Mouse (Mus musculus) kidney, embryonic 15.5 days (tissue): Measurements from ENCODE around the gene Nxpe4. TPM values are rescaled to one million over a fixed set of nuclear protein-coding genes. Genes with fewer than 3 reads are reported as not detected.

Source experiments
- ATAC-seq: fragments of 200-750 bp; cut with Nextera tagmentation; replicated peaks from 2 replicates; pipeline ENCODE4 v1.8.0; 2017; ENCODE audit warnings: moderate TSS enrichment; ENCODE audit not compliant: low FRiP score
- H3K27ac ChIP-seq: fragments of 300-500 bp; sonication (generic); 2 replicates; pipeline ENCODE4 v1.5.1; 2015; ENCODE audit warnings: mild to moderate bottlenecking, inconsistent platforms
- H3K27me3 ChIP-seq: fragments of 300-500 bp; sonication (generic); 2 replicates; pipeline ENCODE4 v1.6.1; 2015; ENCODE audit warnings: inconsistent platforms
- H3K36me3 ChIP-seq: fragments of 300-500 bp; sonication (generic); 2 replicates; pipeline ENCODE4 v1.6.1; 2015; ENCODE audit warnings: inconsistent platforms
- H3K4me1 ChIP-seq: fragments of 300-500 bp; sonication (generic); 2 replicates; pipeline ENCODE4 v1.6.1; 2015; ENCODE audit warnings: inconsistent platforms
- H3K4me2 ChIP-seq: fragments of 300-500 bp; sonication (generic); 2 replicates; pipeline ENCODE4 v1.6.1; 2015; ENCODE audit warnings: moderate library complexity, mild to moderate bottlenecking, inconsistent platforms
- H3K4me3 ChIP-seq: fragments of 300-500 bp; sonication (generic); replicated peaks from 2 replicates; pipeline ENCODE4 v1.5.1; 2015; ENCODE audit warnings: mild to moderate bottlenecking, inconsistent platforms
- H3K9ac ChIP-seq: fragments of 300-500 bp; sonication (generic); 2 replicates; pipeline ENCODE4 v1.6.1; 2015; ENCODE audit warnings: mild to moderate bottlenecking, inconsistent platforms
- H3K9me3 ChIP-seq: fragments of 300-500 bp; sonication (generic); replicated peaks from 2 replicates; pipeline ENCODE4 v1.6.1; 2016; ENCODE audit warnings: inconsistent platforms
- WGBS: fragments of 180-500 bp; shearing (Covaris S2); methylation state at CpG from one replicate; pipeline ENCODE4 v1.1.7; 2015; ENCODE audit warnings: mixed read lengths; 5-methylcytosine and 5-hydroxymethylcytosine counted together
- polyA plus RNA-seq: library from polyadenylated mRNA; unstranded; fragments of >200 nt; fragmentation: Nextera tagmentation; extraction: Ambion mirVana; gene quantifications from 2 replicates; pipeline ENCODE4 v1.2.1, GENCODE M21; 2015

The Nxpe4 gene
- polyA plus RNA-seq, 1 experiment from 2014 or later: 7.0 TPM

GRCm38 (mm10) chr9:48420437-48420836 is 258.6 kb downstream of the Nxpe4 start:
- Histone ChIP-seq H3K36me3 (no peaks in the 10 kb centered on the region), H3K4me1 (no peaks in the 10 kb centered on the region), H3K4me2 (no peak overlapping the region), H3K4me3 (no peak overlapping the region), H3K27ac (no peak overlapping the region), H3K27me3 (no peaks in the 10 kb centered on the region), H3K9ac (no peak overlapping the region), H3K9me3 (no peaks in the 10 kb centered on the region)
- WGBS: 86% methylated on average over 7 of the region's 7 CpGs
- ATAC-seq: no peak

DNA sequence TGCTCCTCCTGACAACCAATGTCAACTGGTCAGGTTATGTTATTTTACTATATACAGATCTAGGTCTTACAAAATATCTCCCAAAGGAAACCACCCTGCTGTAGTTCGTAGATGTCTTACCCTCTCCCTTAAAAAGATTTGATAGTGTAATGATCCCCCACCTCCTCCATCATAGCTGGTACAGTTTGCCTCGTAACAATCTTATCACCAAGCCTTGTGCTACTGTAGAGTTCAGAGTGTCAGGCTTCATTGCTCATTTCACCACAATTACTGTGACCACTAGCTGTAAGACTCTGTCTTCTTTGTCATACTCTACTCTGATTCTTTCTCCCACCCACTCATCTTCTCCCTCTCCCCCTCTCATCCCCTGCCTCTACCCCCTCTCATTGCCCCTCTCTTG is 259.2 kb downstream of the Nxpe4 start:
- Histone ChIP-seq H3K4me1 (no peaks in the 10 kb centered on the region), H3K27me3 (no peaks in the 10 kb centered on the region), H3K9ac (no peak overlapping the region), H3K4me2 (no peak overlapping the region), H3K27ac (no peak overlapping the region), H3K4me3 (no peak overlapping the region), H3K9me3 (no peaks in the 10 kb centered on the region), H3K36me3 (no peaks in the 10 kb centered on the region)
- 61% methylated on average over 2 of the region's 2 CpGs for WGBS
- ATAC-seq: no peak

- H3K27me3 ChIP-seq: no peaks in the 10 kb centered on the region
These were observed 259.7 kb downstream of the Nxpe4 start for GRCm38 (mm10) chr9:48421561-48421960.

GRCm38 (mm10) chr9:48422382-48422781 is 260.6 kb downstream of the Nxpe4 start:
- Histone ChIP-seq H3K4me1 (no peaks in the 10 kb centered on the region), H3K27ac (no peak overlapping the region), H3K9ac (no peak overlapping the region), H3K36me3 (no peaks in the 10 kb centered on the region), H3K9me3 (no peaks in the 10 kb centered on the region), H3K27me3 (no peaks in the 10 kb centered on the region), H3K4me3 (no peak overlapping the region), H3K4me2 (no peak overlapping the region)
- WGBS: 83% methylated on average over 8 of the region's 8 CpGs
- ATAC-seq: no peak

More at GRCm38 (mm10) chr9:48421561-48421960, 259.7 kb downstream of the Nxpe4 start:
- 79% methylated on average over 2 of the region's 2 CpGs for WGBS
- Histone ChIP-seq H3K4me1 (no peaks in the 10 kb centered on the region), H3K9ac (no peak overlapping the region), H3K4me2 (no peak overlapping the region), H3K9me3 (no peaks in the 10 kb centered on the region), H3K36me3 (no peaks in the 10 kb centered on the region), H3K27ac (no peak overlapping the region), H3K4me3 (no peak overlapping the region)
- ATAC-seq: no peak

- no peak for ATAC-seq
- Histone ChIP-seq H3K27ac (no peak overlapping the region), H3K9ac (no peak overlapping the region), H3K4me3 (no peak overlapping the region), H3K4me2 (no peak overlapping the region), H3K27me3 (no peaks in the 10 kb centered on the region), H3K9me3 (no peaks in the 10 kb centered on the region), H3K4me1 (no peaks in the 10 kb centered on the region), H3K36me3 (no peaks in the 10 kb centered on the region)
- 40% methylated on average over 1 of the region's 1 CpGs for WGBS
These were observed 261.4 kb downstream of the Nxpe4 start for GRCm38 (mm10) chr9:48423256-48423655.

DNA sequence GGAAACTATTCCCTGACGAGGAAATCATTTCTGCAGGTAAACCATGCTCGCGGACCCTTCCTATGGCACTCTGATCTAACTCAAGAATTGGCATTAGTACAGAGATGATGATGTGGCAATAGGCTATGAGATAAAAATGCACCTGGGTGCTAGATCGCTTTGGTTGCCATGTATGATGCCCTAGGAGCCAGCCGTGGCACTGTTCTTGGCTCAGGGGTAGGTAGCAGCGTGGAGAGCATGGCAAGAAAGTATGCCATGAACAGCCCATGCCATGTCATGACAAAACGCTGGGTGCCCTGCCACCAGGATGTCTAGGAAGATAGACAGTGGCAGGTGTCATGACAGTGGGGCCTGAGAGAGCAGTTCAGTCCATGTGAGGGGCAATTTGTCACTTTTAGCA is 265.4 kb downstream of the Nxpe4 start:
- 90% methylated on average over 7 of the region's 7 CpGs for WGBS
- no peak for ATAC-seq
- no peaks in the 10 kb centered on the region for H3K27me3 ChIP-seq
- no peaks in the 10 kb centered on the region for H3K4me1 ChIP-seq
- H3K9me3 ChIP-seq: no peaks in the 10 kb centered on the region
- no peak overlapping the region for H3K4me3 ChIP-seq
- H3K9ac ChIP-seq: no peak overlapping the region
- H3K27ac ChIP-seq: no peak overlapping the region
- no peak overlapping the region for H3K4me2 ChIP-seq
- H3K36me3 ChIP-seq: no peaks in the 10 kb centered on the region

GRCm38 (mm10) chr9:48432449-48432848 is 270.6 kb downstream of the Nxpe4 start:
- Histone ChIP-seq H3K4me2 (no peak overlapping the region), H3K9ac (no peak overlapping the region), H3K27ac (no peak overlapping the region), H3K9me3 (no peaks in the 10 kb centered on the region), H3K4me1 (no peaks in the 10 kb centered on the region), H3K27me3 (no peaks in the 10 kb centered on the region), H3K36me3 (no peaks in the 10 kb centered on the region), H3K4me3 (no peak overlapping the region)
- ATAC-seq: no peak
- WGBS: 82% methylated on average over 8 of the region's 8 CpGs

GRCm38 (mm10) chr9:48443873-48444272 is 282.1 kb downstream of the Nxpe4 start:
- WGBS: 73% methylated on average over 1 of the region's 1 CpGs
- no peaks in the 10 kb centered on the region for H3K9me3 ChIP-seq
- H3K4me1 ChIP-seq: no peaks in the 10 kb centered on the region
- no peak overlapping the region for H3K4me2 ChIP-seq
- ATAC-seq: no peak
- no peak overlapping the region for H3K4me3 ChIP-seq
- H3K27ac ChIP-seq: no peak overlapping the region
- H3K36me3 ChIP-seq: no peaks in the 10 kb centered on the region
- no peaks in the 10 kb centered on the region for H3K27me3 ChIP-seq
- H3K9ac ChIP-seq: no peak overlapping the region

- Histone ChIP-seq H3K27ac (no peak overlapping the region), H3K4me2 (no peak overlapping the region), H3K4me1 (no peaks in the 10 kb centered on the region), H3K9ac (no peak overlapping the region), H3K4me3 (no peak overlapping the region), H3K9me3 (no peaks in the 10 kb centered on the region), H3K27me3 (no peaks in the 10 kb centered on the region), H3K36me3 (no peaks in the 10 kb centered on the region)
- WGBS: 48% methylated on average over 2 of the region's 2 CpGs
- no peak for ATAC-seq
These were observed 283.0 kb downstream of the Nxpe4 start for GRCm38 (mm10) chr9:48444821-48445220.

DNA sequence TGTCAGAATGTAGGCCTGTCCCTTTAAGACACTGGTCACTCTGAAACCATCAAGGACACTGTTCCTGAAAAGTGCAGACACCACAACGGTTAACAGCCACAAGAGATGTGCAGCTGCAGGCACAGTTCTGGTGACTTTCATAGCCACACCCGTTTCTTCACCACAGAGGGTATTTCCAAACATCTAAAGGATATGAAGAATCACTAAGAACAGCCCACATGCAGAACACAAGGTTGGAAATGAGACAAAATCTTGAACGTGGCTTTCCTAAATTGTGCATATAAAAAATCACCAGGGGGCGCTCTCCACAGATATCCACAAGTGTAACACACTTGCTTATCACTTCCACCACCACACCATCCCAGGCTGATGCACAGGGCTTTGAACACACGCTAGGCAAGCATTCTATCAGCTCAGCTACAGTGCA is 286.0 kb downstream of the Nxpe4 start:
- Histone ChIP-seq H3K9me3 (no peaks in the 10 kb centered on the region), H3K4me1 (no peaks in the 10 kb centered on the region), H3K4me3 (no peak overlapping the region), H3K36me3 (no peaks in the 10 kb centered on the region), H3K4me2 (no peak overlapping the region), H3K27me3 (no peaks in the 10 kb centered on the region), H3K27ac (no peak overlapping the region), H3K9ac (no peak overlapping the region)
- 38% methylated on average over 5 of the region's 5 CpGs for WGBS
- no peak for ATAC-seq

Other genes with a start within 250 kb of the Nxpe4 start
- gene Nxpe2, start 191.4 kb downstream of the Nxpe4 start, polyA plus RNA-seq: 2.0 and 2.7 TPM in 2 replicates